Mouse (Mus musculus) liver, adult 10 weeks (tissue): Measurements from ENCODE around the gene Eqtn. TPM values are rescaled to one million over a fixed set of nuclear protein-coding genes. Genes with fewer than 3 reads are reported as not detected.

Experiments
- polyA plus RNA-seq: library from polyadenylated mRNA; stranded (reverse); fragments of 350-450 nt; fragmentation: Illumina TruSeq; extraction: RNeasy Lipid Tissue Mini Kit (QIAGEN cat#74804); gene quantifications from one replicate; pipeline ENCODE4 v1.2.3, GENCODE M21; 2014; ENCODE audit warnings: low read depth, low replicate concordance

The Eqtn gene
- not detected for polyA plus RNA-seq

DNA sequence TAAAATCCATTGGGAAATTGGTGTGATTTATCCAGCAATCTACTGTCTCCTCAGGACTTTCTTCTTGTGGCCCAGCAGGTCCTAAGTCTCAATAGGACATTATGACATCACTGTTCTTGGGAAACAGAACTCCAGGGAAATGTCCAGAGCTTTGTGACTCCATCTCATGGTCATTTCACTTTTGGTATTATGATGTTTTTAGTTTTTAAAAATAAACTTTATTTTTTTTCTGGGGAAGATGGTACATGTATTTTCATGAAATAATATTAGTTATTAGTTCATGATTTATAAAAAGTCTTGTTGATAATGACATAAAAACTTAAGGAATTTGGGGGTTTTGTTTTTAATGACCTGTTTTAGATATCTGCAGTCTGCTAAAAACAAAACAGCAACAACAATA, at the start of gene Eqtn:
Gene Eqtn (minus strand): TSS at position 101 of the 400 bp plus-strand sequence.

Other genes with a start within 250 kb of the Eqtn start
- 7.3 TPM for gene Tek, start 189.6 kb downstream of the Eqtn start, polyA plus RNA-seq
- gene Mysm1, start 50.3 kb upstream of the Eqtn start, polyA plus RNA-seq = 13.2 TPM
- 12.4 TPM for gene Jun, start 123.4 kb upstream of the Eqtn start, polyA plus RNA-seq